Mouse (Mus musculus): Measurements from ENCODE around the gene Rag2.

Rag2 gene

DNA sequence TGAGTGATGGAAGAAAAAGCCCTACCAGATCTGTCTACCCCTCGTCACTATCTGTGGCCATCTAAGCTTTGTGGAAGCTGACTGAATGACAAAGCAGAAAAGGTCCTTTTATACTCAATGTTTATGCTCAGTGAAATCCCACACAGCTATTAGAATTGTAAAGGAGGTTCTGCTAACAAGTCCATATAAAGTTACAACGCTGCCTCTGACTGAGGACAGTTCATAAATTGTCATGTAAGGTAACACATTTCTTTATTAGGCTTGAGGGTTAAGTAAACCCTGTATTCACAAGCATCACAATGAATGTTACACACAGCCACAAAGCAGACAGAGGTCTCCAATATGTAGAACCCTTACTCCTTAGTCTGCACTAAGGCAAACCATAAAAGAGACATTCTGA, 507 bp upstream of the Rag2 start:
- no peak for DNase-seq (ENCODE audit: low spot score in 2 of 2)

DNA sequence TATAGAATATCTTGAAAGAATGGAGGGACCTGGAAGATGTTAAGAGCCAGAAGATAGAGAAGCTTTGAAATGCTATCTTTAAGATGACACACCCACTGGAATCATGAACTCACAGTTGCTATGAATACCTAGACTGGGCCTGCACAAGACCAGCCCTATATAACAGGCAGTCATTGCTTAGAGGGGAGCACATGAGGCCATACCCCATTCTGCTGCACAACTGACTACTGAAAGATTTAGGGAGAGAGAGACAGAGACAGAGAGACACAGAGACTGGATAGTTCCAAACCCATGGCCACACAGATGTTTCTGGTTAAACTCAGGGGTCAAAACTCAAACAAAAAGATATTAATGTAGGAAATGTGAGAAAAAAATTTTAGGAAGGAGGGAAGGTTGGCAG, 2.7 kb downstream of the Rag2 start:
- no peak for DNase-seq (ENCODE audit: low spot score in 2 of 2)

DNA sequence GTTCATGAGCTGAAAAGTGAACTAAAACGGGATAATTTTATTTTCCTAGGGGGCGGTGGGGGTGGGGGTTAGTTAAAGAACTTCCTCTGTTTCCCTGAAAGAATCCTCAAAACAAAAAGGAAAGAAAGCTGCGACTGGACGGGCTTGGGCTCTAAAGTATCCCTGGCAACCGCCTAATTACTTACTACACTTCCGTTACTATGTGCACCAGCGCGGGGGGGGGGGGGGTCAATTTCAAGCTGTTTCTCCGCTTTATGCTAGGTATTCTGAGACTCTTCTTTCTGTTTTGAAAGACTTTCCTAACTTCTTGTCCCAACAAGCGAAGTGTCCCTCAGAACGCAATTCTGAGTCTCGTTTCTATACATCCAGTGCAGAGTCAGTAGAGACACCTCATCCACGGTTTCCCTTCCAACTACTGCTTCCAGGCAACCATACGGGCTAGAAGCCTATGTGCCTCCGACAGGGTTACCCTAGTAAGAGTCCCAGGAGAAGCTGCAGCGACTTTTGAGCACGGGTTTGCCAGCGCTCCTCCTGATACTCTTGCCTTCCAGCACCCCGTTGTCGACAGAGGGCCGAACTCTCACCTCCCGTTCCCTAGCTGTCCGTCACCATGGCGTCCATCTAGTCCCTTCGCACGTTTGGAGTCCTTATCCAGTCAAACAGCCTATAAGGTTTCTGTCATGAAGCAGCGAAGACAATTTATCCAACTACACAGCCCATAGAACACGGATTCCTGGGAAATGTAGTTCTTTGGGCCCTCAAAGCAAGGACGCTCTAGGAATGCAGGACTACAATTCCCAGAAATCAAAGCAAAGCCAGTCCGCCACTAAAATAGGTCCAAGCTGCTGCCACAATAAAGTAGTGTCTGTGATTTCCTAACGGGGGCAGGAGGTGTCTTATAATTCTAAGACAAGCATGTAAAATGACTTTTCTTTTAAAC, 4.0 kb downstream of the Rag2 start:
- peak; percentile 63 to 70 for DNase-seq (ENCODE audit: low spot score in 2 of 2)

DNA sequence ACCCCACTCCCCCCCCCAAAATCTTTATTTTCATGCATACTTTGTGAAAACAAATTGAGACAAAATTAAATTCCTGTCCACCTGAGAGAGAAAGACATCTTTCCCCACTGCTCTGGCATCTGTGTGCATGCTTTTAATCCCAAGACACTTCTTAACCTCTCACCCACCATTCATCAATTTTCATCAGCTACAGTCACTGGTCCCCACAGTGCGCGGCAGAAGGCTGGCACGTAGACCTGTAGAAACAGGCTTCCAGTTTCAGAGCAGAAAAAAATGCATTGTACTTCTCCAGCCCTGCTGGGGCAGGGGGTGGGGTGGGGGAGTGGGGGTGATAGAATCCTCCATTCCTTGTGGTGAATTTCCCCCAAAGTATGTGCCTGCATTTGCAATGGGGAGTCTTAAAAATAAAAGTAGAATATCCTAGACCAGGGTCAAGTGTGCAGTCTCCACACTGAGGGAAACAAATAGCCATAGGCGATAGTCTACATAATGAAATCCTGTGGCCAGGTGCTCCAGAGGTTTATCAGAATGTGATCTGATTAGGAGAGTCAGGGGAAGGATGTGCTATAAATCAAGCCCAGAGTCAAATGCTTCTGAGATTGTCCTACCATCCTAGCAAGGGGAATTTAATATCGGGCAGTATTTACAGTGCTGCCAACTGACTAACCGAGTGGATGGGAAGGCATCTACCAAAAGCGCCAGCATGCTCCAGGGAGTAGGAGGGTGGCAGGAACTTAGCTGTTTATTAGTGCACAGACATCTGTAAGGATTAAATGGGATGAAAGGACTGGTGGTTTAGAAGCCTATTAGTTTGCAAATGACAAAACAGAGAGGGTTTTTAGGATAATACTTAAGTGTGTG, 14.7 kb downstream of the Rag2 start:
- DNase-seq (ENCODE audit: low spot score in 2 of 2): no peak

DNA sequence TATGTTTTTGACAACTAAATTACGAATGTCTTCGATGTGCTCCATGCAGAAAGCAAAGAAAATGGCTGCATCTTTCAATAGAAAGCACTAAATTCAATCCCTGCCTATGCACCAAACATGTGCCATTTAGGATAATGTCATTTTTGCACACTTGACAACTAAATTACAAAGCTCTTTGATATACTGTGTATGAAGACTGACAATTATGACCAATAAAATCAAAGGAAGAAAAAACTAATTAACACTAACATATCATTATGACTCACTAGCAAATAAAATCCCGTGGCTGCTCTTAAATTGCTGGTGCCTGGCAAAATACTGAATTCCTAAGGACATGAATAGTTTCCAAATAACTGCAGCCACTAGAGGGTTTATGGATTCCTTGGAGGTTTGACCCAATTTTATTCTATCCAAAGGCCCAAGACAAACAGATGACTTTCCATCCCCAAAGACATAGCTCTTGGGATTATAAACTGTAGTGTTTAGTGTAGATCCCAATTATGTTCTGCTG, 15.4 kb downstream of the Rag2 start:
- DNase-seq (ENCODE audit: low spot score in 2 of 2): no peak

DNA sequence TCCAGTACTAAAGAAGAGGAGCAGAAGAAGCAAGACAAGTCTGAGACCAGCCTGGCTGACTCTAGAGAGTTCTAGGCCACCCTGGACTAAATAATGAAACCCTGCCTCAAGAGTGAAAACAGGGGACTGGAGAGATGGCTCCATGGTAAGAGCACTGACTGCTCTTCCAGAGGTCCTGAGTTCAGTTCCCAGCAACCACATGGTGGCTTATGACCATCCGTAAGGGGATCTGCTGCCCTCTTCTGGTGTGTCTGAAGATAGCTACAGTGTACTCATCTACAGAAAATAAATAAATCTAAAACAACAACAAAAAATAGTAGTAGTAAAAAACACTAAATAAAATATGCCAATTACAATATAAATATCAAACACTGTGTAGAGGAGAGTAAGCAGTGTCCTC, 21.3 kb downstream of the Rag2 start:
- DNase-seq (ENCODE audit: low spot score in 2 of 2): no peak

DNA sequence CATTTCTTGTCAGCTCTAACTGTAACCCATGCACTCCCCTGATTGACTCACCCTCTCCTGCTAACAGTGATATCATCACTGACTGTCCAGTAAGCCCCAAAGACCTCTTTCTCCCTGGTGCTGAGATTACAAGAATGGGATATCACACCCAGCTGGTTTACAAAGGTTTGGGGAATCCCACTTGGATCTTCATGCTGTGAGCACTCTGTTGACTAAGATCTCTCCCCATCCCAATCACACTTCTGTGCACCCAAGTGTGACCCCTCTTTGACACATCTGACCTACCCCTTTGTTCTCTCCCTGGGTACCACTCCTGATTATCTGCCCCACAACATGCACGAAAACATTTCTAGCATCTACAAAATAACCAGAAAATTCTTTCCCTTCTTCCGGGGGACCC, 23.8 kb downstream of the Rag2 start:
- DNase-seq (ENCODE audit: low spot score in 2 of 2): no peak

DNA sequence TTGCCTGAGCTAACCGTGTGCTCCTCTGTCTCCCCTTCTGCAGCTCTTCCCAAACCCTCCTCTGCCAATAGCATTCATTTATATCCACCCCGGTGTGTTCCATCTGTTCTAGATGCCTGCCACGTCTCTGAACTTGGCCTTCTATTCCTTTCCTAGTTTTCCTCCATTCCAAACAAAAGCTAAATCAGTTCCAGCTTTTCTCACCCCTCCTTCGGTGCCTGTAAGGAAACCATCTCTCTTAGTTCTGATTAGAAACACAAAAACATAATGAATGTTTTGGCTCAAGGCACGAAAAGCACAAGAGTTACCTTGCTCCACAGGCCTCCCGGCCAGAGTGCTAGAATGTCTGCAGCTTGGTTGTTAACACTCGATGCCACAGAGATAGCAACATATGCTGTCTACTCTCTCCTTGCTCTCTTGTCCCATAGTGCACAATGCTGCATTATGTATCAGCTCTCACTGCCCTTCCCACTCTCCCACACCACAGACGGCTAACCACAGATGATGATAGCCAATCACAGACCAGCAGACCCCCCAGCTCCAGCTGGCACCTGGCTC, 24.7 kb downstream of the Rag2 start, which contains the start of the genes Rag1 and B230118H07Rik:
Rag1 (minus strand) TSS at position 388 of the 558 bp plus-strand sequence.
B230118H07Rik (minus strand) TSS at position 419 of the 558 bp plus-strand sequence.
- DNase-seq (ENCODE audit: low spot score in 2 of 2): no peak

DNA sequence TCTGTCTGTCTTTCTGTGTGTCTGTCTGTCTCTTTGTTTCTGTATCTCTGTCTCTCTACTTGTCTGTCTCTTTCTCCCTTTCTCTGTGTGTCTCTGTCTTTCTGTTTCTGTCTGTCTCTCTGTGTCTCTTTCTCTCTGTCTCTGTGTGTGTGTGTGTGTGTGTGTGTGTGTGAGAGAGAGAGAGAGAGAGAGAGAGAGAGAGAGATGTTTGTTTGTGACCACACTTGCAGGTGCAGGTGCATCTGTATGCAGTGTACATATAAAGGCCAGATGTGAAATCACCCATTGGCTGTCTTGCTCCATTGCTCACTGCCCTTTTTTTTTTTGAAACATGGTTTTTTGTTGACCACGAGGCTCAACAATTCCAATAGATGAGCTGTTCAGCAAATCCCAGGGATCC, 25.9 kb downstream of the Rag2 start:
- DNase-seq (ENCODE audit: low spot score in 2 of 2): no peak

DNA sequence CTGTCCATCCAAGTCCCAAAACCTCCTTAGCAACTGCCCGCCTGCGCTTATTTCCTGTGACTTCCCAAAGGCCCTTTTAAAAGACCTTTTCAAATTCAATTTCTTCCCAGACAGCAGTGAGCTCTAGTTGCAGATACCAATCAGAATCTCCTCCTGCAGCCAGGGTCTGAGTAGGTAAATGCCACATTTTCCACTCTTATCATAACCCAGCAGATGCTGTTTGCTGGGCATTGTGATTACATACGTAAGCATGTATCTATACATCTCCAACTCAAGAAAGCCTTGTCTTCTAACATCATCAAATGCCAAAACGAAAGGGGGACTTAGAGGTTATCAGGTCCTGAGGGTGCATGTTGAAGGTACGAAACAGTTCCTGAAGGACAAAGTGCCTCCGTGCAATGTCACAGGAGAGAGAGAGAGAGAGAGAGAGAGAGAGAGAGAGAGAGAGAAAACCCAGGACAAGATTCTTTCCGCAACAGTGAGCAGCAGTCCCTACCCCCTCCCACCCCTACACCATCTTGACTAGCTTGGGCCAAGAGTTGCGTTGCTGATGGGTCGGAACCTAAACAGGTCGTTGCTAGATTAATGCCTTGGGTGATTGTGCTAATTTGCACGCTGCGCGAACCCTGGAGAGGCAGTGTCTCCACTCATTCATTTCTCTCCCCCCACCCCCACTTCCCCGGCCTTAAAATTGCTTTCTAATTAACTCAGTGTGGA, 27.8 kb downstream of the Rag2 start:
- no peak for DNase-seq (ENCODE audit: low spot score in 2 of 2)

DNA sequence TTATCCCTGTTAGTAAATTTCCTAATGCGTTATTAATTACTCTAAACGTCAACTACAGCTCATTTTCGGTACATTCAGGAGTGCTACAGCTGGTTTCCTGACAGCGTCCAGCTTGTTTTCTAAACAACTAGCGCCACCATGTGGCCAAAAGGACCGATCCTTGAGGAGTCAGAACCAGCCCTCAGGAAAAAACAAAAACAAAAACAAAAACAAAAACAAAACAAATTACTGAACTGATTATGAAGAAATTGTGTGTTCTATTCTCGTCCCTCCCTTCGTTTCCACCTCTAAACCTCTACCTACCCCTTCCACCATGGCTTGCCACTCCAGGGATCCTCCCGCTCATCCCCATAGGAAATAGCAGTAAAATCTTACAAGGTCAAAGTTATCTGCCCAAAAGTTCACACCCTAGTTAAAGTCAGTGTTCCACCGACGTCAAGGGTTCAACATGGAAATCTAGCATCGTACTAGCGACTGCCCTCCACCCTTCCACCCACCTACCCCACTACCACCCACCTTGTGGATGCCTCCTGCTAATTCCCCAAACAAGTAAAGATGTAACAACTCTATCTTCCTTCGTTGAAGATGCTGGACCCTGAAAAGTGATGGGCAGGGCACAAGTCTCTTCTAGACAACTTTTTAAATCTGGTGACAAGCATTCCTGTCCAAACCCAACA, 28.5 kb downstream of the Rag2 start:
- DNase-seq (ENCODE audit: low spot score in 2 of 2): peak in 1 of 2 experiments; percentile 69

DNA sequence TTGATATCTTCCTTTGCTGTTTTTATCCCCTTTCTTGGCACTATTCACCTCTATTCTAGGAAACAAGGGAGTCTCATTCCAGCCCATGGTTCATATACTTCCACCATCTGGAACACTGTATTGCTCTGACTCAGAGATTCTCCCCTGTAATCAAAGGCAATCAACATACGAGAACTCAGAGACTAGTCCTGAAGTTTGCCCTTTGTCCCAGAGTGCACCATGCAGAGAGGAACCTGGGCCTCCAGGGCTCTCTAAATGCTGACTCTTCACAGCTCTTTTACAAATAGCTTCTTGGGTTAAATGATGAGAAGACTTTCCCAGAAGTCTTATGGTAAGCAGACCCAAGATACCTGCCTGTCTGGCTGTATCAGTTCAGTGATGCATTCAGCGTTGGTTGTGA, 36.0 kb downstream of the Rag2 start:
- no peak for DNase-seq (ENCODE audit: low spot score in 2 of 2)

DNA sequence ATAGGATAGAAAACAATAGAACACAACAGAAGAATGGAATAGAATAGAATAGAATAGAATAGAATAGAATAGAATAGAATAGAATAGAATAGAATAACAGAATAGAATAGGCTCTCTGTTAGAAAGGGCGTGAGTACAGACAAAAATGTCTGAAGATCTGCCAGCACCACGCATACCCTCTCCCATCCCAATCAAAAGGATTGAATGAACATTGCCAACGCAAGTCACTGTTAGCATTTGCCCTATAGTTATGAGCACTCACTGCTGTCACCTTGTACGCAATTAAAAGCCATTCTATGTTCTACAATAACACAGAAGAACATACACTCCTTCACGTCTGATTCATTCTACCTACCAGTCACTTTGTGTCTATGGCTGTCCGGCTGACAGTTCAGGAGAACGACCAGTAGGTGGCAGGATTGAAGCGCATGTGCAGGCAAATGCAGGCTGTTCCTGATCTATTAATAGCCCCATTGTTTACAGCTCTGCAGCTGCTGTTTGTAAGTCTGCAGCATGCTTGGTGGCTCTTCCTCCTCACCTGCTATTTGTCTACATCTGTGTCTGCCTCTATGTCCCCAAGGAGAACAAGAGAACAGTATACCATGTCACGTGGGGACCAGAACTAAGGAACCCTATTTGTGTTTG, 40.7 kb downstream of the Rag2 start:
- peak; percentile 33 to 63 for DNase-seq (ENCODE audit: low spot score in 2 of 2)

DNA sequence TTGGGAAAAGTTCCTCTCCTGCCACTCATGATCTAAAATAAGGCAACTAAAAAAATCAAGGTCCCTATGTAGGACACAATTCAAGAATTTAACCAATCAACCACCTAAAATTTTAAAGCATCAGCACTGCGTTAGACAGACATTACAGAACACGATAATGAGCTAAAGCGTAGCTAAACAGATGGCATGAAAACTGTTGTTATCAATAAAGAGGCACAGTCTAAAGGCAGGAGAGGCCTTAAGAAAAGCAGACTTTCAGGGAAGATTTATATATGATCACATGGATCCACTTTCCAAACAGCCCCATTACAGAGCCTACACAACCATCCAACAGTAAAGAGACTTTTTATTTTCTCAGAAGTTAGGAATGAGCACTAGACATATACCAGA, 41.2 kb downstream of the Rag2 start:
- no peak for DNase-seq (ENCODE audit: low spot score in 2 of 2)

DNA sequence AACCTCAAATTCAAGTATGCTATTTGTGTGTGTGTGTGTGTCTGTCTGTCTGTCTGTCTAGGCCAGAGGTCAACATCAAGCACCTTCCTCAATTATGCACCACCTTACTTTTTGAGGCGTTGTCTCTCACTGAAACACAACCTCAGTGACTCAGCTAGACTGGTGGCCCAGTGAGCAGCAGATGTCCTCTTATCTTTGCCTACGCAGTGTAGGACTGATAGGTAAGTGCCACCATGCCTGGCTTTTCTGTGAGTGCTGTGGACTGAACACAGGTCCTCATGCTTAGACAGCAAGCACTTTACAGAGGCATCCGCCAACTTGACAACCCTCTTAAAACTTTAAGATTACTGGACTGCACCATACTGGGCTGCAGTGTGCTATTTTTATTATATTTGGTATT, 44.2 kb downstream of the Rag2 start:
- DNase-seq (ENCODE audit: low spot score in 2 of 2): no peak

DNA sequence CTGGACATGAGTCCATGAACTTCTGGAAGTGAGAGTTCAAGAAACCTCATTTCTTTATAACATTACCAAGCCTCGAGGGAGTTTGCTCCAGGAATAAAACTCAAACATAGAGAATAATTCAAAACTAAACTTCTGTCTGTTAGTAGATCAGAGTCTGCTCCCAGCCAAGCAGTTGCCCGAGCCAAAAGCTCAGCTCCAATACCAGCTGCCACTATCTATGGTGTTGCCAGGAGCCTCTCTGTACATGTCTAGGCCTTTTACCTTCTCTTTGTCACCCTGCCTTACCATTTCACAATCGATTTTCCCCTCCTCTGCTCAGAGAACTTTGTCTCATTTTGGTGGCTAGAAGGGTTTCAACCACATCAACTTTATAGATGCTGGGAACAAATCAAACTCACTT, 49.0 kb downstream of the Rag2 start:
- DNase-seq (ENCODE audit: low spot score in 2 of 2): no peak

DNA sequence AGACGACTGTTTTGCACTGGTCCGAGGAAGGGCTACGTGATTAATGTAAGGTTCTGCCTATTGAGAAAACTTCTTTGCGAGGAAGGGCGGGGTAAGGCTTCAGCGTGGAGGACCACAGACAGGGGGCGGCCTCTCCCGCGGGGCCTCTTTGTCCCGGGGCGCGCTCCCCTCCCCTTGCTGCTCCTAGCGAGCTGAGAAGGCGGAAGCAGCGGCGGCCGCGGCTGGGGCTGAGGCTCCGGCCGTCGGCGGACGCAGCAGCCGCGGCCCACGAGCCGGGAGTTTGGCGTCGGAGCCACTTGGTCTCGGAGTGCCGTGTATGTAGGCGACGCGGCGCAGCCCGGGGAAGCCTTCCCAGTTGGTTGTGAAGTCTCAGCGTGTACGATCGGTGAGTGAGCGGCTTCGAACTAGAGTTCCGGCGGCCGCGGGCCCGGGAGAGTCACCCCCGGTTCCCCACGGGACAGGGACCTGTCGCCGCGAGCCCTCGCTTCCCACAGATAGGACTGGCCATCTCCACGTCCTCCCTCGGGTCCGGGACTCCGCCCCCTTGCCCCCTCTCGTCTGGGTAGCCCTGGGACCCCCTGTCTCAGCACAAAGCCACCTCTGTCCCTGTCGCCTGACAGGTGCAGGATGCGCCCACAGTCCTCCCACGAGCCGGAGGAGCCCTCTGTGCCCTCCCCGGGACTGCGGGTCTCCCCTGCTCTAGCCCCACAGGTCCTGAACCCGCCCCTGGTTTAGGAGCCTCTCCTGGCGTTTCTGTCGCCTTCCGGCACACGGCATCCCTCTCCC, 53.9 kb downstream of the Rag2 start, which contains the start of gene Traf6:
Traf6 (plus strand) TSS at position 194 of the 786 bp plus-strand sequence.
- peak; percentile 82 to 91 for DNase-seq (ENCODE audit: low spot score in 2 of 2)

DNA sequence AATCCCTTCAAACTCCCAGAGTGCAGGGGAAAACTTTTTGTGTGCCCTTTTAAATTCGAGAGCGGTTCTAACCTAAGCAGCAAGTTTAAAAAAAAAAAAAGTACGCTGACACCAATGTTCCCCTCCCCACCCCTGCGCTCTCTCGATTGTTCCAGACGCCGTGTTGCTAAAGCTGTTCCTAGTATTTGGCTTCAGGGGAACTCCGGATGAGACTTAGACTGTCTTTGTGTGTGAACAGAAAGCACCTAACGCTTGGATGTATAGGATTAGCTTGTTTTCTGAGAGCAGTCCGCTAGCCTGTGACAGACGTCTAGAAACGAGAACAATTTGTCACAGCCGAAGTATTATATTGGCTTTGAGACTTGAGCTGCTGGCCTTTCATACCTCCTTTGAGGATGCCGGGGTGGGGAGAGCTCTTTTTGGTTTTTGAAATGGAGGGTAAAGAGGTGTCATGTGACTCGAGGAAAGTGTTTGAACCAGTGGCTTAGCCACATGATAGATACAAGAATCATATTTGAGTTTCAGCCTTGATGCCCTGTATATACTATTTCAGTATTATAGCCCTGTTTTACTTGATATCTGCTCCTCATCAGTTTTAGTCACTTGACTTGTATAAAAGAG, 54.8 kb downstream of the Rag2 start:
- DNase-seq (ENCODE audit: low spot score in 2 of 2): no peak

All from urinary bladder, postnatal 4 days (tissue).